Mouse (Mus musculus) lung, embryonic 14.5 days (tissue): ENCODE measurements around the gene Prkce. TPM values are rescaled to one million over a fixed set of nuclear protein-coding genes. Genes with fewer than 3 reads are reported as not detected.

Experiments used
- ATAC-seq: fragments of 200-750 bp; cut with Nextera tagmentation; 2 replicates; pipeline ENCODE4 v1.8.0; 2017; ENCODE audit warnings: mild to moderate bottlenecking, moderate TSS enrichment, moderate library complexity; ENCODE audit not compliant: insufficient read depth
- DNase-seq: peaks from one replicate; pipeline ENCODE4 v3.0.0-alpha.2; 2015
- H3K27ac ChIP-seq: fragments of 300-500 bp; sonication (generic); 2 replicates; pipeline ENCODE4 v1.5.1; 2014; ENCODE audit warnings: low read depth, mild to moderate bottlenecking, moderate library complexity
- H3K27me3 ChIP-seq: fragments of 300-500 bp; sonication (generic); 2 replicates; pipeline ENCODE4 v1.6.1; 2014; ENCODE audit warnings: low read length, control low read depth; ENCODE audit not compliant: insufficient read depth
- H3K36me3 ChIP-seq: fragments of 300-500 bp; sonication (generic); 2 replicates; pipeline ENCODE4 v1.6.1; 2014; ENCODE audit warnings: control low read depth; ENCODE audit not compliant: insufficient read depth
- H3K4me1 ChIP-seq: fragments of 300-500 bp; sonication (generic); 2 replicates; pipeline ENCODE4 v1.6.1; 2014; ENCODE audit warnings: antibody characterized with exemption, control low read depth; ENCODE audit not compliant: insufficient read depth
- H3K4me2 ChIP-seq: fragments of 300-500 bp; sonication (generic); 2 replicates; pipeline ENCODE4 v1.6.1; 2014; ENCODE audit warnings: mild to moderate bottlenecking
- H3K4me3 ChIP-seq: fragments of 300-500 bp; sonication (generic); 2 replicates; pipeline ENCODE4 v1.5.1; 2014; ENCODE audit warnings: low read depth, low read length
- H3K9ac ChIP-seq: fragments of 300-500 bp; sonication (generic); 2 replicates; pipeline ENCODE4 v1.6.1; 2014
- H3K9me3 ChIP-seq: fragments of 300-500 bp; sonication (generic); 2 replicates; pipeline ENCODE4 v1.6.1; 2016; ENCODE audit warnings: low read depth, low read length, control low read depth
- CTCF ChIP-seq: IDR thresholded peaks from 2 replicates; pipeline ENCODE4 v1.5.1; 2016; ENCODE audit warnings: antibody characterized with exemption, low read depth
- WGBS: fragments of 180-500 bp; shearing (Covaris S2); extraction: QIAGEN DNeasy Blood & Tissue Kit; methylation state at CpG from one replicate; pipeline ENCODE4 v1.1.7; 2014; 5-methylcytosine and 5-hydroxymethylcytosine counted together
- polyA plus RNA-seq: library from polyadenylated mRNA; unstranded; fragments of >200 nt; fragmentation: Nextera tagmentation; extraction: Ambion mirVana; gene quantifications from 2 replicates; pipeline ENCODE4 v1.2.1, GENCODE M21; 2014

The Prkce gene
- polyA plus RNA-seq, 1 experiment from 2014 or later: 10.1 TPM

- DNase-seq (no peak), ATAC-seq (no peak)
- Histone ChIP-seq H3K36me3 (no peaks in the 10 kb centered on the region), H3K4me3 (no peak overlapping the region), H3K4me1 (peaks cover 7% of the 10 kb centered on the region; the same call in 1 of the 2 replicates), H3K4me2 (no peak overlapping the region), H3K27ac (no peak overlapping the region), H3K9me3 (no peaks in the 10 kb centered on the region), H3K9ac (no peak overlapping the region), H3K27me3 (no peaks in the 10 kb centered on the region)
- no peak for TF ChIP-seq CTCF
- 37% methylated on average over 3 of the region's 3 CpGs for WGBS
These were observed 450.1 kb downstream of the Prkce start for GRCm38 (mm10) chr17:86617570-86618237.

GRCm38 (mm10) chr17:86618431-86618861 is 450.9 kb downstream of the Prkce start:
- Histone ChIP-seq H3K9me3 (no peaks in the 10 kb centered on the region), H3K4me2 (no peak overlapping the region), H3K27me3 (no peaks in the 10 kb centered on the region), H3K27ac (no peak overlapping the region), H3K36me3 (no peaks in the 10 kb centered on the region), H3K4me1 (peaks cover 7% of the 10 kb centered on the region; the same call in 1 of the 2 replicates), H3K9ac (no peak overlapping the region), H3K4me3 (no peak overlapping the region)
- 50% methylated on average over 4 of the region's 4 CpGs for WGBS
- no peak for TF ChIP-seq CTCF
- DNase-seq (no peak), ATAC-seq (no peak; the same call in 1 of the 2 replicates)

DNA sequence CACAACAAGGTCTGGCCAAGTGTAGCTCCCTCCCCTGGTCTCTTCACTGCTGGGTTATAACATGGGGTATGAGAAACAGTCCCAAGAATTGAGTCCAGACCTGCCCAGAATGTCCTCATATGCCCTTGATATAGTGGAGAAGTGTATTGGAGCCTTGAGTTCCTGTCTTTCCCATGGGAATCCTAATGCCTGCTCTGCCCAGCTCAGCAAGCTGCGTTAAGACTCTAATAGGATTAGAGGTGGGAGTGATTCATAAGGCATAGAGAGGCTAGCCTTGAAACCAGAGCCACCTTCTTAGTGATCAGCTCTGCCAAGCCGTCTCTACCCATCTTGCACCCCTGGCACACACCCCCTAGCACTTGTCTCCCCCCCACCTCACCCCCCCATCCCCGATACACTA is 455.3 kb downstream of the Prkce start:
- H3K36me3 ChIP-seq: no peaks in the 10 kb centered on the region
- H3K27me3 ChIP-seq: no peaks in the 10 kb centered on the region
- no peak for TF ChIP-seq CTCF
- no peak overlapping the region for H3K4me3 ChIP-seq
- no peak overlapping the region for H3K4me2 ChIP-seq
- DNase-seq: no peak
- no peak overlapping the region for H3K9ac ChIP-seq
- no peak for ATAC-seq
- 78% methylated on average over 3 of the region's 3 CpGs for WGBS
- H3K27ac ChIP-seq: no peak overlapping the region
- peaks cover 9% of the 10 kb centered on the region for H3K4me1 ChIP-seq
- H3K9me3 ChIP-seq: no peaks in the 10 kb centered on the region

GRCm38 (mm10) chr17:86626523-86626922 is 458.9 kb downstream of the Prkce start:
- ATAC-seq: no peak
- no peak overlapping the region for H3K27ac ChIP-seq
- DNase-seq: no peak
- no peak overlapping the region for H3K4me2 ChIP-seq
- no peak overlapping the region for H3K9ac ChIP-seq
- no peaks in the 10 kb centered on the region for H3K27me3 ChIP-seq
- H3K9me3 ChIP-seq: no peaks in the 10 kb centered on the region
- H3K36me3 ChIP-seq: peaks cover 3% of the 10 kb centered on the region; the same call in 1 of the 2 replicates
- 70% methylated on average over 6 of the region's 6 CpGs for WGBS
- no peak for TF ChIP-seq CTCF
- peaks cover 2% of the 10 kb centered on the region; the same call in 1 of the 2 replicates for H3K4me1 ChIP-seq
- no peak overlapping the region for H3K4me3 ChIP-seq

GRCm38 (mm10) chr17:86633131-86633530 is 465.5 kb downstream of the Prkce start:
- 69% methylated on average over 4 of the region's 4 CpGs for WGBS
- H3K36me3 ChIP-seq: peaks cover 3% of the 10 kb centered on the region; the same call in 1 of the 2 replicates
- no peak for TF ChIP-seq CTCF
- no peak overlapping the region for H3K4me3 ChIP-seq
- H3K9me3 ChIP-seq: no peaks in the 10 kb centered on the region
- no peaks in the 10 kb centered on the region for H3K27me3 ChIP-seq
- H3K4me2 ChIP-seq: no peak overlapping the region
- DNase-seq (no peak), ATAC-seq (no peak)
- no peaks in the 10 kb centered on the region for H3K4me1 ChIP-seq
- no peak overlapping the region for H3K27ac ChIP-seq
- no peak overlapping the region for H3K9ac ChIP-seq

DNA sequence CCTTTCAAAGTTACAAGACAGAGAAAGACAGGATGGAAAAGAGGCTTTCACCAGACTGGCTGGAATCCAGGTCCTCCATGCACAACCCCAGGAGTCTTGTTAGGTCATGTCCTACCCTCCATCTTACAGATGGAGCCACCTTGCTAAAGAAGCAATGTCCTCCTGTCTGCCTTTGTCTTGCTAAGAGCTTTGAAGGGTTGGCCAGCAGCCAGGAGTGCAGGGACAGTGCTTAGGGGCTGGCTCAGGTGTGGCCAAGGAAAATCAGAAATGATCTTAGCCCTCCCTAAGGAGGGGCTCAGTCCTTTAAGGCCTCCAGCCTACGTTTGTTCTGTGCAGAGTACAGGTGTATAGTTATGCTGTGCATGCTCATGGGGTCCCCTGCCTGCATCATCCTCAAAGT is 469.7 kb downstream of the Prkce start:
- Histone ChIP-seq H3K9me3 (no peaks in the 10 kb centered on the region), H3K4me2 (no peak overlapping the region), H3K9ac (no peak overlapping the region), H3K27ac (no peak overlapping the region), H3K27me3 (no peaks in the 10 kb centered on the region), H3K4me1 (no peaks in the 10 kb centered on the region), H3K36me3 (no peaks in the 10 kb centered on the region), H3K4me3 (no peak overlapping the region)
- no peak for TF ChIP-seq CTCF
- WGBS: 60% methylated on average over 1 of the region's 1 CpGs
- ATAC-seq: no peak
- DNase-seq: no peak

DNA sequence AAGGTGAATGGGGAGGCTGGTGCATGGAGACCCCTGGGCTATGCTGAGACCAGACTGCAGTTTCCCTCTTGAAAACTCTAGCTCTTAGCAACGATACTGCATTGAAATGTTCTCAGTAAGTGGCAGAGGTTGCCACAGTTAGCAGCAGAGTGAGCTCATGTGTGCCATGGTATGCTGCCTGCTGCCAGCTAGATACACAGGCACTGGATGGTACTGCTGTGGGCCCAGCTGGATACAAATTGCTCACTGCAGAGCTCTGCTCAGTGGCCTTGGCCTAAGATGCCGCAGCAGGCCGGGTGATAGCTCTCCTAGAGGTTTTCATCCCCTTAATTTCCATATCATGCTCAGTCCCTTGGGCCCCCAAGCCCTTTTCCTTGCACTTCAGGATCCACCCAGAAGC is 471.7 kb downstream of the Prkce start:
- Histone ChIP-seq H3K9ac (no peak overlapping the region), H3K27ac (no peak overlapping the region), H3K9me3 (no peaks in the 10 kb centered on the region), H3K4me1 (no peaks in the 10 kb centered on the region), H3K4me2 (no peak overlapping the region), H3K4me3 (no peak overlapping the region), H3K36me3 (no peaks in the 10 kb centered on the region), H3K27me3 (no peaks in the 10 kb centered on the region)
- ATAC-seq (no peak), DNase-seq (no peak)
- WGBS: 86% methylated on average over 3 of the region's 3 CpGs
- TF ChIP-seq CTCF: no peak
